Mouse (Mus musculus) brain, embryonic 14.5 days (tissue): ENCODE measurements around the gene Elp1.

Experiments
- CTCF ChIP-seq: fragments of 200-500 bp; IDR thresholded peaks from 2 replicates; pipeline ENCODE4 v1.5.1; 2012; ENCODE audit warnings: inconsistent platforms, mild to moderate bottlenecking, moderate library complexity, borderline replicate concordance; ENCODE audit not compliant: insufficient read depth, insufficient read length; ENCODE audit errors: extremely low read depth
- POLR2A ChIP-seq: fragments of 200-500 bp; IDR thresholded peaks from 2 replicates; pipeline ENCODE4 v1.6.1; 2012; ENCODE audit warnings: mild to moderate bottlenecking, inconsistent platforms, borderline replicate concordance; ENCODE audit not compliant: poor library complexity, insufficient read depth, insufficient read length, severe bottlenecking; ENCODE audit errors: extremely low read depth

DNA sequence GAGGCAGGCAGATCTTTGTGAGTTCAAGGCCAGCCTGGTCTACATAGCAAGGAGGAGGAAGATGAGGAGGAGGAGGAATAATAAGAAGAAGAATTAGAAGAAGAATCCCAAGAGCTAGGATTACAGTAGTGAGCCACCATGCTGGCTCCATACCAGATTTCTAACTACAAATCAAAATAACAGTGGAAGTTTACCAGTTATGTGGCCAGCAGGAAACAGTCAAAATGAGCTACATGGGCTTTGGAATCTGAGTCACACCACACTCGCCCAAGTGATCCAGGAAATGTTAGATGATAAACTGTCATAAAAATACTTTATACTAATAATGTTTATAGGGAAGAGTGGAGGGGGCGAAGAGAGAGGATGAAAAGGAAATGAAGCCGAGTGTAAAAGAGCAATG, 38.2 kb upstream of the Elp1 start:
- no peak for TF ChIP-seq CTCF
- TF ChIP-seq POLR2A, result no peak
